Mouse (Mus musculus) layer of hippocampus, postnatal 36 days (tissue): ENCODE data around the gene Sgpp2. TPM values are rescaled to one million over a fixed set of nuclear protein-coding genes. Genes with fewer than 3 reads are reported as not detected.

ENCODE experiments used
- DNase-seq, 2 experiments: peaks; one replicate each; pipeline ENCODE4 v3.0.0; 2022
- total RNA-seq, 2 experiments: library from RNA; stranded (reverse); gene quantifications; 2 replicates each; pipeline ENCODE4 v1.2.3; 2021

Gene Sgpp2
- total RNA-seq, 2 experiments from 2014 or later = 4.0 to 5.5 TPM

DNA sequence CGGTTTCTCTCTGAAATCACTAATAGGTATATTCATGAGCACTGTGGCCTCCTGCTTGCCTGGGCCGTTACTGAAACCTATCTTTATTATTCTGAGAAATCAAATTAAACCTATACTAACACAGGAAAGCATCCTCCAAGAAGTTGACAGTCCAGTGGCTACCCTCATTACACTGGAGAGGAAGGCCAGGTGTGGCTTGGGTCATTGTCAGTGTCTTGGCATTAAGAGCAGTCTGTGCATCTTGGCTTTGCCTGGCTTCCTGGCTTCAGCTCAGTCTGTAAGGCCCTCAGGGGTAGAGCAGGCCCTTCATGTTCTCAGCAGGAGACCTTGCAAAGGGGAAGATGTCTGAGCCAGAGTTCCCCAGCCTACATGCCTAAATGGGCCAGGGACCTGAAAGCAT is 99.3 kb downstream of the Sgpp2 start:
- no peak for DNase-seq

DNA sequence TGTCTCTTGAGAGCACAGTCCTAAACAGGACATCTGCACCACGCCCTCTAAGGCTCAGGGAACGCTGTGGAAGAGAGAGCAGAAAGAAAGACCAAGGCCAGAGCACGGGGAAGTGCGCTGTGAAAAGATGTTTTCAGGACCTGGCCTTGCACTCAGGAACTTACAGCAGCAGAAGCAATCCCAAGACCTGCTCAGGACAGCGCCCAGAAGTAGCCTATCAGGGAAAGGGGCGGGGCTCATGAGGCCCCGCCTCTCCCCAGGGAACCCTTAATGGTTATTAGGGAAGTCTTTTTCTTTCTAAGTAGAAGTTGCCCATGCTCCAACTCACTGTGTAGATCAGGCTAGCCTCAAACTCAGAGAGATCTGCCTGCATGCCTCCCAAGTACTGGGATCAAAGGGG is 102.5 kb downstream of the Sgpp2 start:
- DNase-seq = no peak

DNA sequence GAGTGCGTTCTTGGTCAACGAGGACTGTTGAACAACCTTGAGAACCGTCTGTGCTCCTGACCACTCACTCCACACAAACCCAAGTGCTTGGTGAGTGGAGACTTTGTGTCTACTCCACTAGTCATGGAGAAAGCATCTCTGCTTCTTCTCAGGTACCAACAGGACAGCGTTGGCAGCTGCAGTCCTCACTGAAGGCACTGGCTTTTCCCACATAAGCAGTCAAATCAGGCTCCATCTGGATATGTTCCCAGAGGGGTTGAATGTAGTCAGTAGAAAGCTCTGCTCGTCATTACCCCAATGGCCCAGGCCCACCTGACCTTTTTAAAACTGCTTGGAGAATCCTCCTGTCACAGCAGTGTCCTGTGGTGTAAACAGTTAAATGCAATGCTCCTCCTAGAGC is 104.3 kb downstream of the Sgpp2 start:
- no peak for DNase-seq

DNA sequence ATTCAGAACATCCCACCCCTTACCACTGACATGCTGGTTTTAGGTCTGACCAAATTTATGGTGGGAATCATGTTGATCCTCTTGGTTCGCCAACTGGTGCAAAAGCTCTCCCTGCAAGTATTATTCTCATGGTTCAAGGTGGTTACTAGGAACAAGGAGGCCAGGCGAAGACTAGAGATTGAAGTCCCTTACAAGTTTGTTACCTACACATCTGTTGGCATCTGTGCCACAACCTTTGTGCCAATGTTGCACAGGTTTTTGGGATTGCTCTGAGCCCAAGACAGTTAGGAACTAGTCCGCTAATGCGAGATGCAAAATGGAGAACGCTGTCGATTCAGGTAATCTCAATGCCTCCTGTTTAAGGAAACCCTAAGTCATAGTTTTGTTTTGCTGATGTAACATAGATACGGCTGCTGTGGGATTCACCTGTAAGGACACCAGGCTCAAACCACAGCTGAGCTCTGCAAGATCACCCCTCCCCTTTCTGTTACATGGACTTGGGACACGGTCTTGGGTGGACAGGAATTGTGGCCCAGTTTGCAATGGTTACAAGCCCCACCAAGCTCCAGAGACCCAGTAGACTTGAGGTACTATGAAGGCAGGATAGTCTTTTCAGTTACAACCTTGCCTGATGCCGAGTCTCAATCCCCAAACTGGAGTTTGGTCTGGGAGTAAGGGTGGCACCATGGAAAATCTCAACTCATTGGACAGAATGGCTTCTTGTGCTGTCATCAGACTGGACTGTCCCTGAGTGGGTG is 107.2 kb downstream of the Sgpp2 start:
- no peak for DNase-seq

DNA sequence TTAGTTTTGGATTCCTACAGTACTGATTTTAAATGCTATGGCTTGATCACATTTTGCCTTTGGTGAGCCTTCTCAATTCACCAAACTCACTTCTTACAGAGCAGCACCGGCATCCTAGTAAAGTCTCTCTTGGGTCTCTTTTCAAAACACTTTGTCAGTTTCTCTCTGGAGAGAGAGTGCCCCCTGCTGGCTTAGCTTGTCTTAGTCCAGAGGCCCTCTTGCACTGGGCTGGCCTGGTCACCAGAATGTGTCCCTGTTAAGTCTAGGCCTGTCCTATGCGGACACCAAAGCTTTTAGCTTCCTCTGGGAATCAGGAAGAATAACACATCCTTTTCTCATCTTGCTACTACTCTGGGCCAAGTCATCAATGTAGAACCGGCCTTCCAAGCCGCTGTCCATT is 109.4 kb downstream of the Sgpp2 start:
- peak; percentile 52 to 63 for DNase-seq

DNA sequence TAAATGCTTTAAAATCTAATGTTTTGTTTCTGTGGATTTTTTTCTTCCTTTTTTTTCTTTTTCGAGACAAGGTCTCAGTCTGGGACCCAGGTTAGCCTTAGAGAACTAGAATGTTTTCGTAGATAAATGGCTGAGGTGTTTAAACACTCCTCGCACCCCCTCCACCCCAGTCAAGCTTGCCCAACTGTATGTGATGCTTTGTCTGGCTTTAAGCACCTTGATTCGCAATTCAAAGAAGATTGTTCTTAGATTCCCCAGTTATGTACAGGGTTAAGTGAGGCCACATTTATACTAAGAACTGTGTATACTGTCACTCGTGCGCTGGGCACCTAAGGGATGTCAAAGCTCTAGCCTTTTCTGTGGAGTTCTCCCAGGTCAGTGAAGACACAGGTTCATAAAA is 110.1 kb downstream of the Sgpp2 start:
- DNase-seq = no peak

DNA sequence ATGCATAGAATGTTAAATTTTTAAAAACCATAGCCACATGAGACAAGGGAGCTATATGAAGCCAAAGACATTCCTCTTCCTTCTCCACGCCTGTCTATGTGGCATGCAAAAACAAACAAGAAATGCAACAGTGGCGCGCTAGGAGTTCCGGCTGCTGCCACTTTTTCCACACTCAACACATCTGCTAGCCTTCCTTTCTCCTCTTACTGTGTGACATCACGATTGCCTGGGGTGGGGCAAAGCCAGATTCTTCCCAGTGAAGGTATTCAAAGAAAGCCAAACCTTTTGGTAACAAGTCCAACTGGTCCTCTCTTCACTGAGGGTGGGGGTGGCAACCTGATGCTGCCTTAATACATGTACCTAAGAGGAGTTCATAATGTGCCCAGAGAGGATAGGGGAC is 111.6 kb downstream of the Sgpp2 start:
- DNase-seq = no peak

DNA sequence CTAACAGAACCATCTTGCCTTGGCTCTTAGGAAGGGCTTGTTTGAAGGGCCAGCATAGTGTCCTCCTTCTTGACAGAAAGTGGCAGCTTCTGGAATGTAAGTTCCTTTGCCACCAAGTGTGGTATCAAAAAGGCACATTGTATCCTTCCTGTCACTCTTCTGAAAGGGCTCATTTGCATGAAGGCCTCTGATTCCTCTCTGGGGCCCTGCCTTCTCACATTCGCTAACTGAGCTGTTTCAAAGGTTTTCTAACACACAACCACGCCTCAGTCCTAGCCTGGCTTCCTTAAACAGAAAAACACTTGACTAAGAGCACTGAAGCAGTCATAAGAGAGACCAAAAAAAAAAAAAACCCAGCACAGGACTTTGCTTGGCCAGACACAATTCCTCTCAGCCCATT is 112.4 kb downstream of the Sgpp2 start:
- no peak for DNase-seq

DNA sequence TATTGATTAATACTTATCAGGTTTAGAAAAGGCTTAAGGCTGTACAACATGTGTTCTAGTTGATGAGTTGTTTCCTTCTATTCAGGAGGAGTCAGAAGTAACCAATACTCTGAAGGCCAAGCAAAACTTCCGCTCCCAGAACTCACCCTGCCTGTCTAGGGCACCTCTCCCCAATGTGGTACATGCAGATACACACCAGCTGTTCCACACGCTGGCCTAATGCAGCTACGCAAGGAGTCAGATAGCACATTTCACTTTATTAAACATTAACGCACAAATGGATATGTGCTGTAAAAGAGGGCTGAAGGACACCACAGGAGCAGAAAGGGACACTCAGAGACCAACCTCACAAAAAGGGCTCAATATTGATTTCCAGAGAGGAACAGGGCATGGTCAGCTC is 114.7 kb downstream of the Sgpp2 start:
- DNase-seq = no peak

DNA sequence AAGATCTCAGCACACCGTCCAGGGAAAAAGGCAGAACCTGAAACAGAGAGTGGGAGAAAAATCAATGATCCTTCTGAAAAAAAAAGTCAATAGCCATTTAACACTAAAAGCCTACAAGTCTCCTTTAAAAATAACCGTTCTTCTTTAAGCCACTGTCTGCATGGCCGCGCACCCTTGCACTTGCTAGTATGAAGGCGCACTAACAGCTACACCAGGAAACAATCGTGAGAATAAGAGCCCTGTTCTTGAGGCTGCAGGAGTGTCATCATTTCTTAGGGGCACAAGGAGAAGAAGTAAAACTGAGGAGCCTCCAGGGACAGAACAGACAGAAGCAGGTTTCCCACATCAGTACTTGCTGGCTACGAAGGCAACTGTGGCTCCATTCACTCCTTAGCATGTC is 115.2 kb downstream of the Sgpp2 start:
- DNase-seq = no peak

DNA sequence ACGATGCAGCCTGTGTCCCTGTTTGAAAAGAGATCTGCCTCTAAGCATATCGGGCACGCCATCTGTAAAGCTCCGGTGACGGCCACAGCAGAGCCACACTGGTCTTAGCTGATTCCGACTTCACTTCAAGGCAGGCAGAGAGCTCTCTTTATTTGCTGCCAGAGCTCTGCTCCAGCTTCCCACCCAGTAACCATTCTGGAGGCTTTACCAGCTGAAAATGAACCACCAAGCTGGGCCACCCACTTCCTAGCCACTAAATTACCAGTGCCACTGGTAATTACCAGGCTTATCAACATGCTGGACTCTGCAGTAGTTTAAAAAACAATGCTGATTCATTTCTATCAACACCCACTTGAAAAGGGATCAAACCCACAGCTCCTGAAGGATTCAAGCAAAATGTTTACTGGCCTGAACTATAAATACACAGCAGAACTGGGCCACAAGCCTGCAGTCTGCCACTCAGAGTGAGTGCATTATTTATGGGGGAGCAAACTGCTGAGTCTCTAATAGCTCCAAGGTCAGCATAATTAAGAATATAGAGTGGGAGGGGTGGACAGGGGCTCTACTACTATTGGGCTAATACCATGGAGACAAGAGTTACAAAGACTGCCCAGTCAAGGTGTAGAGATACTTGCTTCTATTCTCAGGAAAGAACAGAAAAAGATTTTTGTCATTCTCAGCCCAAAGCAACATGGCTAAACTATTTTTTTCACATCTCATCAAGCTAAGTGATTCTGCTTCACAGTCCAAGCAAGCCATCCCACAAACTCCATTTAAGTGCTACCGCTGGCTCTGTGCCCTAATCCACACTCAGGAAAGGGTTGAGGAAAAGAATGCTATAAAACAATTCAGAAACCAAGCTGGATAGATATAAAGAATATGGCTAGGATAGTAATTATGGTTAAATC is 115.9 kb downstream of the Sgpp2 start:
- peak; percentile 13 to 23 for DNase-seq

DNA sequence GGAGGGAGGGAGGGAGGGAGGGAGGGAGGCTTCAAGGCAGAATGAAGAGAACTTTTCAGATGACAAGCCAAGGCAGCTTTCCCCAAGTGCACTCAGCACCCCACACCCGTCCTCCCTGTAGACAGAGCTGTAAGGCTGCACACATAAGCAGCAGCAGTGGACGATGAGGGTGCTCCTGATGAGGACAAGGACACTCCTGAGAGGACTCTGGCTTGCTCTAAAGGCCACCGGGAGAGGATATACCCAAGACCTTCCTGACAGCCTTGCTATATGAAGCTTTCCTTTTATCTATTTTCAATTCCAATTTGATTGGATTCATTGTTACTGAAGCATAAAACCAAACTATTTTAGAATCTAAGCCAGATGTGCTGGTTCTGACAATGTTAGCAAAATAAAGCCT is 116.7 kb downstream of the Sgpp2 start:
- no peak for DNase-seq

DNA sequence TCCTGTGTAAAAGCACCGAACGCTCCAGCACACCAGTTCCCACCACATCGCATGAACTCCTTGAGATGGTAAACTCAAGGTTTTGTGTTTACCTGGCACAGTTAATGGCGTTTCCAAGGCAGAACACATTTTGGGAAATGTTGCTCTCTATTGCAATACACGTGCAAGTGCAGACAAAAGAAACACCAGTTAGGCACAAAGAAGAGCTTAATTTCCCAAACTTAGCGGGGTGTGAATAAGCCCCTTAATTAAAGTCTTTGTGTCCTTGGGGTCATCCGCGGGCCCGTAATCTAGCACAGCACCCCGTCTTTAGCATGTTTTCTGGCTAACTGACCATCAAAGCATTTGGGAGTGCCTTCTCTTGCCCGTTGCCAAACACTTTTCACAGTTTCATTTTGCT is 118.7 kb downstream of the Sgpp2 start:
- DNase-seq = no peak

DNA sequence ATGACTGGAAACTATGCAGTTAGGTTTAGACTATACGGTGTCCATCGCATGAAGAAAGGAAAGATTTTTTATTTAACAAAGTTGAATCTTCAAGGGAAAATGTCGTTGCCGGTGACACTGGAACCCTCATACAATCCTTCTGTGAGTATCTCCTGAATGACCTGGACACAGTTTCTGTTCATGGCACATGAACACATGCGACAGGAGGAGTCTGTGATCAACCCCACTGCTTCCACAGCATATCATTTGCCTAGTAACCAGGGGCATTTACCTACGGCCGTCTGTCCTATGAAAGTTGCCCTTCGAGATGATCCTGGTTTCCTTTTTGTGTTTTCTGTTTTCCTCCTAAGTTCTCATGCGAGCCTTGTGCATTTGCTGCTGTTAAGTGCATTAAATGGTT is 123.3 kb downstream of the Sgpp2 start:
- DNase-seq = no peak

DNA sequence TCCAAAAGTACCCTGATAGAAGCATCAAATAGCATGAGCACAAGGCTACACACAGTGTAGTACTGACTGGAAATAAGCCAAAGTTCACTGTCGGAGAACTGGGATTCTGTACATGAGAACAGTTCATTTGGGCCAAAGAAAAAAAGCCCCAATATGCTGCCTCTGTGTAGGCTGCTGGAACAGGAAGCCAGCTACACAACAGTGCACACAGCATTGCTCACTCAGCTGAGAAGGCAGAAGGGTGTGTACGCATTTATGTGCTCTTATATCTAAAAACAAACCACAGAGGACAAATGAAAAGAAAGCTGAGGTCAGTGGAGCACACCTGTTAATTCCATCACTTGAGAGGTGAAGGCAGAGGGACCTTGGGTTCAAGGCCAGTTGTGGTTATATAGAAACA is 125.8 kb downstream of the Sgpp2 start:
- DNase-seq = no peak

DNA sequence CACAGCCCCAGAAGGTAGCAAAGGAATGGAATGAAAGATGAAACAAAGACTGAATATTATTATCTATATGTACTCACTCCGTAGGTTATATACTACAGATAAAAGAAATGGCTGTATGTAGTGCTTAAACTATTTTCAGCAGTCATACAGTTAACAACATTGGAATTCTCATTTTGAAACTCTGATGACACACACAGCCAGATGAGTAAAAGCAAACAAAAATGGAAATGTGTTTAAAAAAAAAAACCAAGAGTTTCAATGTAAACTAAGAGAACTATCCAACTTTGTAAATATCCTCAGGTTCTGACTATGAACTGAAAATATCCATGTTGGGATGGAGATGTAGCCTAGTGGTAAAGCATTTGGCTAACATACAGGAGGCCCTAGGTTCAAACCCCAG is 126.3 kb downstream of the Sgpp2 start:
- DNase-seq = no peak

DNA sequence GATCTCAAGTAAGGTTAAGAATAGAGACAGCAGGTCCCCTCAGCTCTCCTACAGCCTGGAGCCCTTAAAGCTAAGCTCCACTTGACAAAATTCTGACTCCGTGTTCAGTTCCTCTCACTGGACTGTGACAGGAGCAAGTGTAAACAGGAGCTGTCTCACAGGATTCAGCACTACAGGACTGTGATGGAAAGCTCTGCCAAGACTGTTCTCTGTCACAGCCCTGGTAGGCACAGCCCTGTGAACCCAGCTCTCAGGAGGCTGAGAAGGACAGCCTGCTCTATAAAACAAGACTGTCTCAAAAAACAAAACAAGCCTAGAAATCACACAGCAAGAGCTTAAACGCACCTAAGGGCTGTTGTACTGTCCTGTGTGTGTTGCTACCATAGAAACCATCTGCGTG is 127.0 kb downstream of the Sgpp2 start:
- no peak for DNase-seq

DNA sequence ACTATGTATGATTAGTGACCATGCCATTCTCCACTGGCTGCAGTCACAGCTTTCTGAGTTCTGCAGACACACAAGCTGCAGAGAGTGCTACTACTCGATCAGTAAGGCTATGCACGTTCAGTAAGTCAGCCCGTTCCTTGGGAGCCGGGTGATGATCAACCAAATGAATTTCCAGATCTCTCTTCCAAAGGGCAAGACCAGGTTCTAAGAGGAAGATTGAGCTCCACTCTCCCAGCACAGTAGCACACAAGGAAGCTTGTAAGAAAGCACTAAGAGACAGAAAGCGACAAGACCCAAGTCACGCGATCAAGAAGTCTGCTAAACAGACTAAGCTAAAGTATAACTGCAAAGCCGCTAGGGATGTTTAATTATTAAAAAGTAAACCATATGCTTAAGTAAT is 130.6 kb downstream of the Sgpp2 start:
- no peak for DNase-seq

DNA sequence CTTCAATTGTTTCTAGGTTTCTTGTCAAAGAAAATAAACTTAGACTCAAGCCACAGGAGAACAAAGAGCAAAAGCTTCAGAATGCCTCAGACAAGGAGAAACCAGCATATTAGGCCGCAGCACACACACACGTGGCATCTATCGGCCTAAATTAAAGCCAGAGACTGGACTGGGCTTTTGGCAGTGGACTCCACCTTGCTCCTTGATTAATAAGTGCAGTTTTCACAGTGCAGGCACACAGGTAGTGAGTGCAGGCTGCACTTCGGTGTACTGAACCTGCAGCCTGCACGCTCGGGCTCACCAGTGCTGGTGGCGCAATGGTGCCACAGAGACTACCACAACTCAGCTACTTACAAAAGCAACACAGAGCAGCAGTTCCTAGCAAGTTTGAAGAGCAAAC is 132.9 kb downstream of the Sgpp2 start:
- DNase-seq = no peak

DNA sequence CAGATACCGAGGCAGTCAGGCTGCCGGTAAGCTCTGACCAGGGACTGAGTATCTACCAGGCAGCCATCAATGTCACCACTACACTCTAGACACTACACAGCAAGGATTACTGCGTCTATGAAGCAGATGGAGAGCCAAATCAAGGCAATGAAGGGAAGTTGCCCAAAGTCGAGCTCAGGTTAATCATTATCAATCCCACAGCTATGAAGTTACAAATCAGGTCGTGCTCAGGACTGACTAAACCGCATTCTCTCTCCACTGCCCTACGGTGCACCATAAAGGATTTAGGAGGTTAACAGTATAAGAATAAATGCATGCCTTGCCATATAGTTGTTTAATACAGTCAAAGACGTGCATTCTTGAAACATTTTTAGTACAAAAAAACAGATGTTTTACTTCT is 136.1 kb downstream of the Sgpp2 start:
- no peak for DNase-seq

DNA sequence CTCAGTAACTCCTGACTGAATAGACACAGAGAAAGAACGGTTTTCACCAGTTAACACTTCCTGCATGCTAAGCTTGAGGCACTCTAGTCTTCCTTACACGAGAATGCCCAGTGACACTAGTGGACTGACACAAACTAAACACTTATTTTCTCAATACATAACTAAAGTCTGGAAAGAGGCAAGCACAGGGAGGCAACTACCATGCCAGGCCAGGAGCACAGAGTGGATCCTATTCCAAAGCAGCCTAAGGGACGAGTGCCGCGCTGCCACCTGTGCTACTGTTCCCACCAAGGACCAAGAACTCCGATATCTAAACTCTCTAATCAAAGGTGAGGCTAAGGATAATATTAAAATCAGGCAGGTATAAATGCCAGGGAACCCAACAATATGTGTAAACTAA is 136.6 kb downstream of the Sgpp2 start:
- no peak for DNase-seq

DNA sequence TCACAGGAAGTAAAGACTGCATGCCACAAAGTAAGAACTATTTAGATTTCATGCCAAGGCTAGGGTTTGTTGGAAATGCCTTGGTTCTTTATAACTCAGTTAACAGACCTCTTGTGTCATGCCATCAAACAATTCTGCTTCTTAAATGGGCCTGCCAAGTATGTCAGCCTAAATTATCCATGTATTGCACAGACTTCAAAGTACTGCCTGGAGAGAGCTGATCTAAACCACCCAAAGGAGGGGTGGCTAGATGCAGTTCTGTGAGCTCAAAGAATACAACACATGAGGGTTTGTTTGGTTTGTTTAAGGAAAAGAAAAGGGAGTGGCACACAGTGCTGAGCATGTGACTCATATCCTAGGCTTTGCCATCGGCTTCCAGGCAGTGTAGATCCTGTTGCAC is 137.9 kb downstream of the Sgpp2 start:
- DNase-seq = no peak

DNA sequence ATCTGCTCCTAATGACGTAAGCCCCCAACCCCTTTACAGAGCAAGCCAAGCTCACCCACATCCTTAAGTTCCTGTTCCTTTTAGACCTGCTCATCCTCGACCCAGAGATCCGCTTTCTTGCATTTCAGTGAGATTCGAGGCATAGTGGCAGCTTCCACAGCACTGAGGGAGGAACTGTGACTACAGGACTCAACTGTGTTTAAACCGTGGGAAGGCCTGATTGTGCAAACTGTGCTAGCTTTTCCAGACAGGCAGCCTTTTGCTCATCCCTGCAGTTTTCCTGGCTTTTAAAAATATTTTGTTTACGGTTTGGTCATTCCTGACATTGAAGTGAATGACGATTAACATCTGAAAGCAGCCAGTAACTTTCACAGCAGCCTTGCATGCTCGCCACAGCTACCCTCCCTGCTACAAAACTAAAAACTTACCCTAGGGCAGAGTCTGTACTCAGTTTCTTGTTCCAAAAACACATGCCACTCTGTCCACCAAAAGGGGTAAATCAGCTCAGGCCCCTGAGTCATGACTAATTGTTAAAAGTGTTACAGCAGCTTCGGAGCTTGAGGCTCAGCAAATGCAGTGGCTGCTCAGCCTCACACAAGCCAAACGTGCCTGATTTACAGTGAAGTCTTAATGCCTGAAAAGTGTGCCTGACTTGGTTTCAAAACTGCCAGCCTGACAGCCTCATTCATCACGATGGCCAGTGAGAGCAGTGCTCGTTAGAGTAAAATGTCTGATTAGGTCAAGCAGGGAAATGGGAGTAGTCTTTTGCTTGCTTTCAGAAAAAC is 141.1 kb downstream of the Sgpp2 start:
- DNase-seq = peak in 1 of 2 experiments; percentile 13
